Mouse (Mus musculus): ENCODE results near the gene Spon1. TPM values are rescaled to one million over a fixed set of nuclear protein-coding genes. Genes with fewer than 3 reads are reported as not detected.

Gene Spon1
- total RNA-seq (2021), result 10 to 100 TPM; 63.6 to 67.6 TPM
- long read RNA-seq, full-length matches to known transcripts, result 94 of 124 reads
- long read RNA-seq, partial matches to known transcripts, result 16 of 124 reads
- long read RNA-seq, other reads (novel, unspliced or antisense), result 14 of 124 reads

- DNase-seq (ENCODE audit: low spot score in 2 of 2), result peak; percentile 64 to 68
Measured at GRCm38 (mm10) chr7:113765667-113766497, at the start of gene Spon1. Gene Spon1 (plus strand): TSS chr7:113765998.

- no peak for DNase-seq (ENCODE audit: low spot score in 2 of 2)
Measured at GRCm38 (mm10) chr7:113721994-113722393, 43.8 kb upstream of the Spon1 start.

DNA sequence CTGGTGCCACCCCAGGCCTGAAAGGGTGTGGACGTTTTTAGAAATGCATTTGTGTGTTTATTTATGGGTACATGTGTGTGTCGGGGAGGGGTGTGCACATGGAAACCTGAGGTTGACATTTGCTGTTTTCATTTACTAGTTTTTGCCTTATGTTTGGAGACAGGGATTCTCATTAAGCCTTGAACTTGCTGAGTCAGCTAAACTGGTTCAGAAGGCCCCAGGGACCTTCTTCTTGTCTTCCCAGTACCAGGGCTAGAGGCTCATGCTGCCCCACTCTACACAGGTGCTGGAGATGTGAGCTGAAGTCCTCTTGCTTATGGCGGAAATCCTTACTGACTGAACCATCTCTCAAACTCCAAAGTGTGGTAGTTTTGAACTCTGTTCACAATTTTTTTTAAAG lies 41.9 kb upstream of the Spon1 start:
- no peak for DNase-seq (ENCODE audit: low spot score in 2 of 2)

DNA sequence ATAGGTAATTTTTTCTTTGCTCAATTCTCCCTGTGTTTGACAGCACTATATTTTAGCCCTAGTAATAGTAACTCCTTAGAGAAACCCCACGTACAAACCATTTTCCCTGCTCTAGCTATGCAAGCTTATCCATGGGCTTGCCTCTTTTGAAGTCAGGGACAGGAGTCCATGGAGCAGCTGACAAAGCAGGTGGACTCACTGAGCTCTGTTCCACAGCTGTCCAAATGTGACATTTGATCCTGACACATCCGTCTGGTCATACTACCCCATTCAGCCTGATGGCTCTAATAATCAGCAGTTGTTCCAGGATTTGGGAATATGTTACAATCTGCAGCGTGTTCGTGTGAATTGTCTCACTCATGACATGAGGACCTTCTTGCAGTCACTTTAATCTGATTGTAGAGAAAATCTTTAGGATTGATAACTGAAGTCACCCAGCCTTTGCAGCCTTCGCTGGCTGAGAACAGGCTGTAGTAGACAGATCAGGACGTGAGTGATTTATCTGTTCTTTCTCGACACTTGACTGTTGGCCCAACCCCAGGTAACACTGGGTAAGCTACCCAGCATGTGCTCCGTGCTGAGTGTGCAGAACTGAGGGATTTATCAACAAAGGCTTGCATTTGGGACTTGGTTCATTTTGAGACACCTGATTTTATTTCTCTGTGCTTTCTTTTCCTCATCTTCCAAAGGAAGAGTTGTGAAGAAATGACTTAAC lies 37.6 kb upstream of the Spon1 start:
- no peak for DNase-seq (ENCODE audit: low spot score in 2 of 2)

DNA sequence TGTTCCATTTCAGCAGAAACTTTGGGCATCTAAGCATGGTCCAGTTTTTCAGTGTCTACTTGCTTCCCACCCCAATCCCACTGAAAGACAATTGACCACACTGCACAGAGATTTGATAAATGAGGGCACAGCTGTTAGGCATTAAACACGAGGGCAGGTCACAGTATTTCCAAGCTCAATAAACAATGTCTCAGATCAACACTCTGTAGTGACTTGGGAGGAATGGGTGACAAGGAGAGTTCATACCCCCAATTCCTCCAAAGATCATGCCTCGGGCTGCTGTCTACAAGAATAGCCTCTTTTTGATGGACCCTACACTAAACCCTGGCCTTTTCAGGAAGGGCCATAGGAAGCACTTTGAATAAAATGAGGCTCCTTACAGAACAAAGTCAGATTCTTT lies 36.9 kb upstream of the Spon1 start:
- DNase-seq (ENCODE audit: low spot score in 2 of 2), result no peak

DNA sequence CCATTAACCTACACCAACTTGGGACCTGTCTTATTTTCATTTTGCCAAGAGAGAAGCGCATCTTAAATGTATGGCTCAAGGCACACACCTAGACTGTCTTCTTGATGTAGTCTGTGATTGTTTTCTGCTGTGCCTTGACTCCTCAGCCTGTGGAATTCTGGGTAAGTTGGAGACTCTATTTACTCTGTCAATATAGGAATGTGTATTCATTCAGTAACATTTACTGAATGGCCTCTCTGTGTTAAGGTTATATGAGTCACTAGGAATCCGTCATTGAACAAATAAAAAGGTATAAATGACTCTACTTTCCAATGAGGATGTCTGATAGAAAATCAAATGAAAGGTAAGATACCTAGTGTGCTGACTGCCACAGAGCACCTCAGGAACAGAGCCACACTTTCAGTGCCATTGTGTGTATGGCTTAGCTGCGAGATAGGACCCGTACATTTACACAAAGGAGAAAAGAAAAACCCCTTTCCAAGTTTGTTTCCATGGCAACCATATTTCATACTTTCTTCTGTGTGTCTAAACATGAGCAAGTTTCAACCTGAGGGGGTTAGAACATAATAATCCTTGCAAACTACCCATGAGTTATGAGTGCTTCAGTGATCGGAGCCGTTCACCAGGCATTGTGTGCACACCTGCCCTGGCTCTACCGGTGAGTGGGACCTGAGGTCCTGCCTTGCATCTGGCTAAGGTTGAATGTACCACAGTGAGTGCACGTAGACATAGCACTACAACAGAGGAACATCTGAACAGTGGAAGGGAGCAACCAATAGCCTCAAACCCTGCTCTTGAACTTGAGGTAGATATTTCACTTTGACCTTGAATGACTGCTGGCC lies 35.2 kb upstream of the Spon1 start:
- DNase-seq (ENCODE audit: low spot score in 2 of 2), result no peak

GRCm38 (mm10) chr7:113737790-113738362 lies 27.9 kb upstream of the Spon1 start:
- DNase-seq (ENCODE audit: low spot score in 2 of 2), result peak in 1 of 2 experiments; percentile 9

- peak; percentile 48 to 80 for DNase-seq (ENCODE audit: low spot score in 2 of 2)
Measured at GRCm38 (mm10) chr7:113739181-113739580, 26.6 kb upstream of the Spon1 start.

DNA sequence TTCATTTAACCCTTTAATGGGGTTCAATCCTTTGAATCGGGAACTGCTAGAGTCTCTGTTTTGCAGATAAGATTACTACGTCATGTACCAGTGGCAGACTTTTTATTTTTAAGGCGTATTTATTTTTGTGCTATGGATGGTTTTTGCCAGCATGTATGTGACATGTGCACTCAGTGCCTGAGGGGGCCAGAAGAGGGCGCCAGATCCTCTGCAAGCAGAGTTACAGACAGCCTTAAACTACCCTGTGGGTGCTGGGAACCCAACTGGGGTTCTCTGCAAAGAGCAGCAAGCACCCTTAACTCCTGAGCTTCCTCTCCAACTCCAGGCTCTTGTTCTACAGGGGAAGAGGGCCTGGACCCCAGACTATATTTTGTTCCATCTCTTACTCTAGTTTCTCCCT lies 23.2 kb upstream of the Spon1 start:
- no peak for DNase-seq (ENCODE audit: low spot score in 2 of 2)

- DNase-seq (ENCODE audit: low spot score in 2 of 2), result no peak
Measured at GRCm38 (mm10) chr7:113743982-113744381, 21.8 kb upstream of the Spon1 start.

- DNase-seq (ENCODE audit: low spot score in 2 of 2), result no peak
Measured at GRCm38 (mm10) chr7:113756616-113757015, 9.2 kb upstream of the Spon1 start.

GRCm38 (mm10) chr7:113759212-113759611 lies 6.6 kb upstream of the Spon1 start:
- DNase-seq (ENCODE audit: low spot score in 2 of 2), result peak in 1 of 2 experiments; percentile 71

GRCm38 (mm10) chr7:113765133-113765532 lies 665 bp upstream of the Spon1 start:
- DNase-seq (ENCODE audit: low spot score in 2 of 2), result no peak

GRCm38 (mm10) chr7:113766498-113766941 lies 722 bp downstream of the Spon1 start:
- DNase-seq (ENCODE audit: low spot score in 2 of 2), result peak in 1 of 2 experiments; percentile 23

DNA sequence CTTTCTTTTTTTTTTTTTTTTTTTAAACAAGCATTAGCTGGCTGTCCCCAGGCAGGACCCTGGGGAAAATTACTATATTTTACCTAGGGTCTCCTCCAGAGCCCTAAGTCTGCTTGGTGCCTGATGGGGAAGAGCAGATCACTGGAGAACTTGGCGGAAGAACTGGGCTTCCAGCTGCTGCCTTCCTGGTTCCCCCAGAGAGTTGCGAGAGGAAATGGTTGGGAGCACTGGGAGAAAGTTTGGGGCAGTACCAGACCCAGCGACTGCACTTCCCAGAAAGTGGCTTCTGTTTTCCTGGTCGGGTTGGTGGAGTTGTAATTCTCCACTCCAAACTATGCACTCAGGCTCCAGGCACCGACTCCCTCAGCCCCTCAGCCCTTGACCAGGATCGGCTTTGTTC lies 1.7 kb downstream of the Spon1 start:
- no peak for DNase-seq (ENCODE audit: low spot score in 2 of 2)

- no peak for DNase-seq (ENCODE audit: low spot score in 2 of 2)
Measured at GRCm38 (mm10) chr7:113768174-113768935, 2.6 kb downstream of the Spon1 start.

- no peak for DNase-seq (ENCODE audit: low spot score in 2 of 2)
Measured at GRCm38 (mm10) chr7:113769281-113769680, 3.5 kb downstream of the Spon1 start.

GRCm38 (mm10) chr7:113772135-113772534 lies 6.3 kb downstream of the Spon1 start:
- no peak for DNase-seq (ENCODE audit: low spot score in 2 of 2)

- DNase-seq (ENCODE audit: low spot score in 2 of 2), result no peak
Measured at GRCm38 (mm10) chr7:113773436-113773835, 7.6 kb downstream of the Spon1 start.

GRCm38 (mm10) chr7:113774039-113774438 lies 8.2 kb downstream of the Spon1 start:
- DNase-seq (ENCODE audit: low spot score in 2 of 2), result peak in 1 of 2 experiments; percentile 41

Measured in layer of hippocampus, adult 18-20 months (tissue).